Mouse (Mus musculus): ENCODE data around the gene Tram2.
A peak's percentile ranks its signal among the peaks of the same experiment; 100 is the strongest.

The Tram2 gene

GRCm38 (mm10) chr1:21023101-21023500, 55.9 kb downstream of the Tram2 start:
- ATAC-seq (ENCODE audit: low TSS enrichment) = no peak

- peak; percentile 88 for ATAC-seq (ENCODE audit: low TSS enrichment)
Observed at GRCm38 (mm10) chr1:21014463-21014862, 64.6 kb downstream of the Tram2 start.

- peak; percentile 60 for ATAC-seq (ENCODE audit: low TSS enrichment)
Observed at GRCm38 (mm10) chr1:21010282-21010800, 68.7 kb downstream of the Tram2 start.

- peak; percentile 57 for ATAC-seq (ENCODE audit: low TSS enrichment)
Observed at GRCm38 (mm10) chr1:21008891-21009290, 70.1 kb downstream of the Tram2 start.

- no peak for ATAC-seq (ENCODE audit: low TSS enrichment)
Observed at GRCm38 (mm10) chr1:21007941-21008701, 70.9 kb downstream of the Tram2 start.

- no peak for ATAC-seq (ENCODE audit: low TSS enrichment)
Observed at GRCm38 (mm10) chr1:21006775-21007174, 72.3 kb downstream of the Tram2 start.

- no peak for ATAC-seq (ENCODE audit: low TSS enrichment)
Observed at GRCm38 (mm10) chr1:21004596-21004995, 74.4 kb downstream of the Tram2 start.

- ATAC-seq (ENCODE audit: low TSS enrichment) = peak; percentile 35
Observed at GRCm38 (mm10) chr1:21002246-21003142, 76.5 kb downstream of the Tram2 start.

GRCm38 (mm10) chr1:20997881-20998389, 81.1 kb downstream of the Tram2 start:
- ATAC-seq (ENCODE audit: low TSS enrichment) = no peak

GRCm38 (mm10) chr1:20997328-20997689, 81.7 kb downstream of the Tram2 start:
- ATAC-seq (ENCODE audit: low TSS enrichment) = no peak

- no peak for ATAC-seq (ENCODE audit: low TSS enrichment)
Observed at GRCm38 (mm10) chr1:20996603-20997327, 82.3 kb downstream of the Tram2 start.

GRCm38 (mm10) chr1:20995331-20995986, 83.6 kb downstream of the Tram2 start:
- peak; percentile 72 for ATAC-seq (ENCODE audit: low TSS enrichment)

- ATAC-seq (ENCODE audit: low TSS enrichment) = no peak
Observed at GRCm38 (mm10) chr1:20994338-20994737, 84.7 kb downstream of the Tram2 start.

GRCm38 (mm10) chr1:20993690-20994089, 85.3 kb downstream of the Tram2 start:
- ATAC-seq (ENCODE audit: low TSS enrichment) = no peak

GRCm38 (mm10) chr1:20989461-20990083, 89.5 kb downstream of the Tram2 start:
- no peak for ATAC-seq (ENCODE audit: low TSS enrichment)

- ATAC-seq (ENCODE audit: low TSS enrichment) = no peak
Observed at GRCm38 (mm10) chr1:20986378-20987056, 92.5 kb downstream of the Tram2 start.

GRCm38 (mm10) chr1:20984582-20984981, 94.4 kb downstream of the Tram2 start:
- no peak for ATAC-seq (ENCODE audit: low TSS enrichment)

GRCm38 (mm10) chr1:20984103-20984502, 94.9 kb downstream of the Tram2 start:
- ATAC-seq (ENCODE audit: low TSS enrichment) = no peak

GRCm38 (mm10) chr1:20981764-20982163, 97.3 kb downstream of the Tram2 start:
- peak; percentile 79 for ATAC-seq (ENCODE audit: low TSS enrichment)

GRCm38 (mm10) chr1:20980553-20980952, 98.5 kb downstream of the Tram2 start:
- ATAC-seq (ENCODE audit: low TSS enrichment) = no peak

Data from frontal cortex, adult (tissue).